Mouse (Mus musculus): ENCODE data around the gene Gprc5b. TPM values are rescaled to one million over a fixed set of nuclear protein-coding genes. Genes with fewer than 3 reads are reported as not detected.

Gene Gprc5b
- polyA plus RNA-seq, 1 experiment from 2014 or later: 17.8 TPM

- 87% methylated on average over 4 of the region's 4 CpGs for WGBS
- Histone ChIP-seq H3K4me3 (ENCODE audit: low read depth, low read length) (no peak overlapping the region), H3K27ac (ENCODE audit: low read depth, low read length) (no peak overlapping the region), H3K27me3 (ENCODE audit: control insufficient read depth, insufficient read depth, low read length) (no peaks in the 10 kb centered on the region), H3K9me3 (ENCODE audit: control insufficient read depth, low read length) (no peaks in the 10 kb centered on the region), H3K4me2 (ENCODE audit: low read depth) (no peak overlapping the region), H3K36me3 (ENCODE audit: control insufficient read depth, insufficient read depth, low read length) (peaks cover 7% of the 10 kb centered on the region), H3K4me1 (ENCODE audit: control insufficient read depth, insufficient read depth, low read length) (no peaks in the 10 kb centered on the region), H3K9ac (ENCODE audit: low read length) (no peak overlapping the region)
- no peak for DNase-seq (ENCODE audit: low spot score)
- no peak for ATAC-seq (ENCODE audit: insufficient read depth, low FRiP score, low TSS enrichment)
These were observed 12.4 kb downstream of the Gprc5b start for GRCm38 (mm10) chr7:118982586-118982985.

DNA sequence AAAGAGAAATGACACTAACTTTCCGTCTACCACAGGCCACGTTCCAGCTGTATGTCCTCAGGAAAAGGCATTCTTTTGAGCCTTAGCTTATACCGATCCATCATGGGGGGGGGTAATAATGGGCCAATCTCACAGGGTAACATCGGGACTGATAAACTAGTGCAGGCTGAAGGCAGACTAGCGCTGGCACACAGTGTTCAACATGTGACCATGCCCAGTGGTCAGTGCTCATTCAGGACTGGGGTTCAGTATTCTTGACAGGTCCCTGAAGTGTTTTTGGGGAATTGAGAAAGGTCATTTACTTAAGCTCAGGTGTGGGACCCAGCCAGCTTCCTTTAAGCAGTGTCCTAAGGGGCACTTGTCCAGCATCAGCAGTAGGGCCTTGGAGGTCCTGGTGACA lies 13.2 kb downstream of the Gprc5b start:
- Histone ChIP-seq H3K9me3 (ENCODE audit: control insufficient read depth, low read length) (no peaks in the 10 kb centered on the region), H3K4me1 (ENCODE audit: control insufficient read depth, insufficient read depth, low read length) (peaks cover 3% of the 10 kb centered on the region), H3K27ac (ENCODE audit: low read depth, low read length) (no peak overlapping the region), H3K9ac (ENCODE audit: low read length) (no peak overlapping the region), H3K4me2 (ENCODE audit: low read depth) (no peak overlapping the region), H3K4me3 (ENCODE audit: low read depth, low read length) (no peak overlapping the region), H3K27me3 (ENCODE audit: control insufficient read depth, insufficient read depth, low read length) (no peaks in the 10 kb centered on the region), H3K36me3 (ENCODE audit: control insufficient read depth, insufficient read depth, low read length) (peaks cover 7% of the 10 kb centered on the region)
- DNase-seq (ENCODE audit: low spot score): no peak
- no peak for ATAC-seq (ENCODE audit: insufficient read depth, low FRiP score, low TSS enrichment)
- 88% methylated on average over 5 of the region's 5 CpGs for WGBS

GRCm38 (mm10) chr7:118981346-118981745 lies 13.7 kb downstream of the Gprc5b start:
- Histone ChIP-seq H3K4me1 (ENCODE audit: control insufficient read depth, insufficient read depth, low read length) (peaks cover 8% of the 10 kb centered on the region), H3K9ac (ENCODE audit: low read length) (no peak overlapping the region), H3K27ac (ENCODE audit: low read depth, low read length) (no peak overlapping the region), H3K27me3 (ENCODE audit: control insufficient read depth, insufficient read depth, low read length) (no peaks in the 10 kb centered on the region), H3K4me2 (ENCODE audit: low read depth) (no peak overlapping the region), H3K36me3 (ENCODE audit: control insufficient read depth, insufficient read depth, low read length) (peaks cover 7% of the 10 kb centered on the region), H3K9me3 (ENCODE audit: control insufficient read depth, low read length) (no peaks in the 10 kb centered on the region), H3K4me3 (ENCODE audit: low read depth, low read length) (no peak overlapping the region)
- 81% methylated on average over 4 of the region's 4 CpGs for WGBS
- no peak for ATAC-seq (ENCODE audit: insufficient read depth, low FRiP score, low TSS enrichment)
- no peak for DNase-seq (ENCODE audit: low spot score)

DNA sequence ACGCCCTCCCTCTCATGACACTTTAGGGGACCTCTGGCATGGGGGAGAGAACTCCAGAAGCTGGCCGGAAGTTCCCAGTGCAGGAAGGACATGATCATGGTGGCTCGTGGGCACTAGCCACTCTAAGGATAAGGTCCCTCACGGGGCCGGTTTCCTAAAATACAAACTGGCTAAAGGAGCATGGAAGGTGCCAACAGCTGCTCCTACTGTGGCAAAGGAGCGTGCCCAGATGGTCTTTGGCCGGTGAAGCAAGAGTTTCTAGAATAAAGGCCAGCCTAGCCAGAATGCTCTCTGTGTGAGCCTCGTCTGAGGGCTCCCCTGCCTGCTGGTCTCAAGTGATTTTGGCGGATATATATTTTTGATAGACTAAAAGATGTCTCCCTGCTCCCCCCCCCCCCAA lies 15.3 kb downstream of the Gprc5b start:
- no peak for ATAC-seq (ENCODE audit: insufficient read depth, low FRiP score, low TSS enrichment)
- Histone ChIP-seq H3K36me3 (ENCODE audit: control insufficient read depth, insufficient read depth, low read length) (peaks cover 7% of the 10 kb centered on the region), H3K27ac (ENCODE audit: low read depth, low read length) (no peak overlapping the region), H3K4me1 (ENCODE audit: control insufficient read depth, insufficient read depth, low read length) (peaks cover 10% of the 10 kb centered on the region), H3K9ac (ENCODE audit: low read length) (no peak overlapping the region), H3K4me2 (ENCODE audit: low read depth) (no peak overlapping the region), H3K27me3 (ENCODE audit: control insufficient read depth, insufficient read depth, low read length) (no peaks in the 10 kb centered on the region), H3K9me3 (ENCODE audit: control insufficient read depth, low read length) (no peaks in the 10 kb centered on the region), H3K4me3 (ENCODE audit: low read depth, low read length) (no peak overlapping the region)
- no peak for DNase-seq (ENCODE audit: low spot score)
- WGBS: 86% methylated on average over 9 of the region's 9 CpGs

- peaks cover 10% of the 10 kb centered on the region for H3K4me1 ChIP-seq (ENCODE audit: control insufficient read depth, insufficient read depth, low read length)
- ATAC-seq (ENCODE audit: insufficient read depth, low FRiP score, low TSS enrichment) (no peak), DNase-seq (ENCODE audit: low spot score) (no peak)
- H3K4me2 ChIP-seq (ENCODE audit: low read depth): no peak overlapping the region
- H3K9ac ChIP-seq (ENCODE audit: low read length): no peak overlapping the region
- peaks cover 10% of the 10 kb centered on the region for H3K36me3 ChIP-seq (ENCODE audit: control insufficient read depth, insufficient read depth, low read length)
- 94% methylated on average over 7 of the region's 7 CpGs for WGBS
- H3K27ac ChIP-seq (ENCODE audit: low read depth, low read length): no peak overlapping the region
- H3K4me3 ChIP-seq (ENCODE audit: low read depth, low read length): no peak overlapping the region
- no peaks in the 10 kb centered on the region for H3K9me3 ChIP-seq (ENCODE audit: control insufficient read depth, low read length)
- H3K27me3 ChIP-seq (ENCODE audit: control insufficient read depth, insufficient read depth, low read length): no peaks in the 10 kb centered on the region
These were observed 15.9 kb downstream of the Gprc5b start for GRCm38 (mm10) chr7:118979121-118979520.

GRCm38 (mm10) chr7:118977167-118977543 lies 17.9 kb downstream of the Gprc5b start:
- Histone ChIP-seq H3K27me3 (ENCODE audit: control insufficient read depth, insufficient read depth, low read length) (no peaks in the 10 kb centered on the region), H3K36me3 (ENCODE audit: control insufficient read depth, insufficient read depth, low read length) (peaks cover 7% of the 10 kb centered on the region), H3K9ac (ENCODE audit: low read length) (no peak overlapping the region), H3K4me2 (ENCODE audit: low read depth) (no peak overlapping the region), H3K4me1 (ENCODE audit: control insufficient read depth, insufficient read depth, low read length) (peaks cover 18% of the 10 kb centered on the region), H3K4me3 (ENCODE audit: low read depth, low read length) (no peak overlapping the region), H3K9me3 (ENCODE audit: control insufficient read depth, low read length) (no peaks in the 10 kb centered on the region), H3K27ac (ENCODE audit: low read depth, low read length) (no peak overlapping the region)
- ATAC-seq (ENCODE audit: insufficient read depth, low FRiP score, low TSS enrichment) (no peak), DNase-seq (ENCODE audit: low spot score) (no peak)
- 81% methylated on average over 10 of the region's 10 CpGs for WGBS

GRCm38 (mm10) chr7:118976414-118977166 lies 18.4 kb downstream of the Gprc5b start:
- no peaks in the 10 kb centered on the region for H3K27me3 ChIP-seq (ENCODE audit: control insufficient read depth, insufficient read depth, low read length)
- H3K9me3 ChIP-seq (ENCODE audit: control insufficient read depth, low read length): no peaks in the 10 kb centered on the region
- H3K27ac ChIP-seq (ENCODE audit: low read depth, low read length): no peak overlapping the region
- H3K9ac ChIP-seq (ENCODE audit: low read length): no peak overlapping the region
- no peak overlapping the region for H3K4me2 ChIP-seq (ENCODE audit: low read depth)
- ATAC-seq (ENCODE audit: insufficient read depth, low FRiP score, low TSS enrichment) (0 out of 2 replicates have a peak, but pooled peaks have one; percentile 40), DNase-seq (ENCODE audit: low spot score) (peak; percentile 45)
- peaks cover 18% of the 10 kb centered on the region for H3K4me1 ChIP-seq (ENCODE audit: control insufficient read depth, insufficient read depth, low read length)
- H3K4me3 ChIP-seq (ENCODE audit: low read depth, low read length): no peak overlapping the region
- H3K36me3 ChIP-seq (ENCODE audit: control insufficient read depth, insufficient read depth, low read length): peaks cover 7% of the 10 kb centered on the region
- 45% methylated on average over 14 of the region's 14 CpGs for WGBS

DNA sequence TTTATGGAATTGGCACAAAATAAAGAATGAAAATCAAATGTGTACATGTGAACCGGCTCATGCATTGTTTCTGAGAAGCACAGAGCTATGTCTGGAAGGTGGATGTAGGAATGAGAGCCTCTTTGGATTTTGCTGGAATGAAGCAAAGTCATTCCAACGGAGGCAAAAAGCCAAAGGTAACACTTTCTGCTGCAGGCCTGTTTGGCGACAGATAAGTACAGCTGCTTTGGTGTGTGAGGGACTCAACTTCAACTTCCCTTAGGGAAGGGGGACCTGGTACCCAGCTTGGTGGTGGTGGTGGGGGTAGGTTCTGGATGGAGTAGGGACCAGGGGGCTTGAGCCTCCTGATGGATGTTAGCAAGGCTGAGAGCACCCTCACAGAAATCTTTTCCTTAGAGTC lies 19.2 kb downstream of the Gprc5b start:
- Histone ChIP-seq H3K4me1 (ENCODE audit: control insufficient read depth, insufficient read depth, low read length) (peaks cover 18% of the 10 kb centered on the region), H3K4me3 (ENCODE audit: low read depth, low read length) (no peak overlapping the region), H3K36me3 (ENCODE audit: control insufficient read depth, insufficient read depth, low read length) (peaks cover 7% of the 10 kb centered on the region), H3K9me3 (ENCODE audit: control insufficient read depth, low read length) (no peaks in the 10 kb centered on the region), H3K27ac (ENCODE audit: low read depth, low read length) (no peak overlapping the region), H3K4me2 (ENCODE audit: low read depth) (no peak overlapping the region), H3K27me3 (ENCODE audit: control insufficient read depth, insufficient read depth, low read length) (no peaks in the 10 kb centered on the region), H3K9ac (ENCODE audit: low read length) (no peak overlapping the region)
- no peak for ATAC-seq (ENCODE audit: insufficient read depth, low FRiP score, low TSS enrichment)
- no peak for DNase-seq (ENCODE audit: low spot score)
- 81% methylated on average over 3 of the region's 3 CpGs for WGBS

- Histone ChIP-seq H3K4me1 (ENCODE audit: control insufficient read depth, insufficient read depth, low read length) (peaks cover 18% of the 10 kb centered on the region), H3K9me3 (ENCODE audit: control insufficient read depth, low read length) (no peaks in the 10 kb centered on the region), H3K9ac (ENCODE audit: low read length) (no peak overlapping the region), H3K36me3 (ENCODE audit: control insufficient read depth, insufficient read depth, low read length) (peaks cover 4% of the 10 kb centered on the region), H3K4me3 (ENCODE audit: low read depth, low read length) (no peak overlapping the region), H3K4me2 (ENCODE audit: low read depth) (no peak overlapping the region), H3K27ac (ENCODE audit: low read depth, low read length) (no peak overlapping the region), H3K27me3 (ENCODE audit: control insufficient read depth, insufficient read depth, low read length) (no peaks in the 10 kb centered on the region)
- no peak for ATAC-seq (ENCODE audit: insufficient read depth, low FRiP score, low TSS enrichment)
- no peak for DNase-seq (ENCODE audit: low spot score)
- 91% methylated on average over 4 of the region's 4 CpGs for WGBS
These were observed 21.6 kb downstream of the Gprc5b start for GRCm38 (mm10) chr7:118973377-118973776.
